Mouse (Mus musculus) right cerebral cortex, adult 2 months (tissue): ENCODE data around the gene Lbx1.
A peak's percentile ranks its signal among the peaks of the same experiment; 100 is the strongest.

Source experiments
- DNase-seq, 2 experiments: peaks; one replicate each; pipeline ENCODE4 v3.0.0; 2021 to 2022; ENCODE audit warnings: low spot score in 2 of 2

Lbx1 gene

DNA sequence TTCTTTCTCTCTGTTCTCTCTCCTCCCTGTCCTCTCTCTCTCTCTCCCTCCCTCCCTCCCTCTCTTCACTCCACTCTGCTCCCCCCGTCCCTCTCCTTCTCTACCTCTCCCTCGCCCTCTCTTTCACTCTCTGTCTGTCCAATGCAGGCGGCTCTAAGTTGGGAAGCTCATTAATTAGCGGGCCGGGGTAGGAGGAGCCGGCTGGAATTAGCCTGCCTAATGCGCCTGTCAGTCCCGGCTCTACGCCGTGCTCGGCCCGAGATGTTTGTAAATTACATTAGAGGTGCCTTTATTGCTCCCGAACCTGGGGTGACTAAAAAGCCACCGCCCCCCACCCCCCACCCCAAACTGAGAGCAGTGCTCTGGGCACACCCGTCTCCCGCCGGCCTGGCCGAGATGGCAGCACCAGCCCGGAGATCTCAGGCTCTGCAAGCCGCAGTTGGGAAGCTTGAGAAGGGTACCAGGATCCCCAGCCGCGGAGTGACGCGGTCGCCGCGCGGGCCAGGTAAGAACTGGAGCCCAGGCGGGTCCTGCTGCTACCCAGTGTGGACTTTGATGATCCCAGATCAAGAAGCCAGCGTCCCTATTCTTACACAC is at the start of gene Lbx1:
Gene Lbx1 (minus strand): TSS at position 47 of the 597 bp plus-strand sequence.
- no peak for DNase-seq

DNA sequence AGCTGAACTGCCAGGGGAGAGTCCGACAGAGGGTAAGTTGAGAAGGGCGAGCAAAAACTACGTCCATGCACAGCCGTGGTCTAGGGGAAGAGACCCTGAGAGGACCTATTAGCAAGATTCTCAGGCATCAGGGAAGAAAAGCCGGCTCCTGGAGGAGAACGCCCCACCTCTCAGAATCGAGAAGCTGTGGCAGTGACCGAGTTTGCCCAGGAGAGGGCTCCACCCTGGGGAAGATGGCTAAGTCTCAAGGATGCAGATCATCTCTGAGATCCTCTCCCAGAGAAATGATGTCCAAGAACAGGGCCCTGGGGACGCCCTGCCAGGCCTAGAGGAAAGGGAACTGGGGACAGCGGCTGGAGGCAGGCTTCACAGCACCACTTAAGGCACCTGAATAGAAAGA is 47.7 kb upstream of the Lbx1 start:
- DNase-seq = peak; percentile 61 to 81

DNA sequence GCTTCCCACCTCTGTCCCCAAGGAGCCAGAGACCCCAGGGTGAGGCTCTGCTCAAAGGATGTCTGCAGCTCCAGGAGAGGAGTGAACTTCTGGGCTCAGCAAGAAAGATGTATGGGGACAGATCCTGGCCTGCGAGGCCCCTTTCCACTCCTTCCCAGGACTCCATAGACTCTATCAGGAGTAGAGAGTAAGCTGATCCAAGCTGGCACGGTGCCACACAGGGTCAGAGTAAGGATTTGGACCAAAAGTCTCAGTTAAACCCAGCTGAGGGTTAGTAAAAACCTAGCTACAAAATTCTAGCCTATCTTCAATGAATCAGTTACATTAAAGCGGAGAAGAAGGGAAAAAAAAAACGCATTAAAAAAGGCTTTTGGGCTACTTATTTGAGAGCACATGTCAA is 40.6 kb upstream of the Lbx1 start:
- no peak for DNase-seq

DNA sequence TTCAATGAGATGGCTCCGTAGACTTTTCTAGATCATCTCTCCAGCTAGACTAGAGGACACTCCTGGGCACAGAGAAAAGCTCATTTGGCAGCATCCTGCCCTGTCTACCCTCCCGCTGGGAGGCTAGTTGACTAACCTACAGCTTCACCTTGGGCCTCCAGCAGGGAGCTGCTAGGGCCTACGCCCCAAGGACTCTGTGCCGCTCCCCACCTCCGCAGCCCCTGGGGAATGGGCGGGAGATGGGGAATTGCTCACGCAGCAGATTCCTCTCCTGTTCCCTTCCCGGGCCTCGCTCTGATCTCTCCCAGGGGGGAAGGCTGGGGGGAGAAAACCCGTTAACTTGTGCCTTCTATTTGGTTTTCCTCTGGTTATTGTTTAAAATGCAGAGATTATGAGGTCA is 36.4 kb upstream of the Lbx1 start:
- no peak for DNase-seq

DNA sequence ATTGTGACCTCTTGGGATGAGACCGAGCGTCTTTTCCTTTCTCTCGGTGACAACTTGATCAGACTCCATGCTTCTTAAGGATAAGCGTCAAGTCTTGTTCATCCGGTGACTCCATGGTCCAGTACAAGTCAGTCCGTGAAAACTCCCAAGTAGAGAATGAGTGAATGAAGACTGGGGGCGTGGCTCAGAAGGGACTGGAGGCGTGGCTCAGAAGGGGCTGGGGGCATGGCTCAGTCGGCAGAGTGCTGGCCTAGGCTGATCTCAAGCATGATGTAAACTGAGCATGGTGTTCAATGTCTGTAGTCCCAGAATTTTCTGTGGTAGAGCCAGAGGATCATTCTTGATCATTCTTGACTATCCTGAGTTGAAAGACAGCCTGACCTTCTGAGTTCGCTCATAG is 27.4 kb upstream of the Lbx1 start:
- DNase-seq = no peak

DNA sequence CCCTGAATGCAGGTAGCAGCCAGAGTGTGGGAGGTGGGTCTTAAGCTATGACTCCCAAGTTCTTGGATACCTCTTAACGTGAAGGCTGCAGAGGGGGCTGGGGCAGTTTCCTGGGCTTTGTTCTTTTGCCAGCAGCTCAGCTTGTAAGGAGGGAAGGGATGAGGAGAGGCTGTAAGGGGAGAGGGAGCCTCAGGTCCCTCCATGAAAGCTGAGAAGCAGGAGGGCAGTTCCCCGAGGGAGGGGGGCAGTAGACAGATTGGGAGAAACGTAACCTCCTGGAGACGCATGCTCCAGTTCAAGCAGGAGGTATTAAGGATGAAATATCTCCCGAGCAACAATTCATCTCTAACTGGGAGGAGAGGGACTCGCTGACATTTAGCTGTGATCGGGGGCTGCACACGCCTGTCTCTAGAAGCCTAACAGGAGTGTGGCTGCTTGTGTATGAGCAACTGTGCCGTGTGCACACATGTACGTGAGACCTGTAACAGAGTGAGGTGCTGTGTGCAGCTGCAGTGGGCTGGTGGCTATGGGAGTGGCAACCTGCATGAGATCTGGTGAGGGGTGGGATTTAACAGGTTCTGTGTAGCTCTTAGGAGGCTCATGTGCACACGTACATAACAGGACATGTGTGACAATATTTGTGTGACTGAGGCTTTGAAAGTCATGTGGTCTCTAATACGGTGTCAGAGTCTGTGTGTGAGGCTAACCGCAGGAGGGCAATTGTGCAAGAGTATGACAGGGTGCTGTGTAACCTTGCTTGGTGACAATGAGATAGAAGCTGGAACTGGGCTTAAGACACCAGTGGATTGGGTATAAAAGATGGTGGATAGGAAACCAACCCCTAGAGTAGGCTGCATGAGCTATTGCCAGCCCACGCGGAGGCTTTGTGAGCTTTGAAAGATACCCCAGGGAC is 22.1 kb upstream of the Lbx1 start:
- DNase-seq = no peak

DNA sequence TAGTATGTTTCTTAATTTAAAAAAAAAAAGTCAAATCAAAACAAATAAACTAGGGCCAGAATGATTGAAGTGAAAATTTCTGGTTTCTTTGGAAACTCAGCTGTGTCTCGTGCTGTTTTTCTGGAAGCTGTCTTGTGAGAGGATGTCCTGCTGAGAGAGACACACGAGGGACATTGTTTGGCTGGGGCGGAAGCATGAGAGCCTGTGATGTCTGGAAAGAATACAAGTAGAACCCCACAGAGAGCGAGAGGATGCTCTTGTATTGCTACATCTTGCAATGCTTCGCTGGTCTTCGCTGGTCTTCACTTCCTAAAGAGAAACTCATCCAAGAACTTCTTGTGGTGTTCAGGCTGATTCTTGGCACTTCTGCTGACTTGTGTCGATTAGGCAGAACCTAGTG is 19.2 kb upstream of the Lbx1 start:
- no peak for DNase-seq

DNA sequence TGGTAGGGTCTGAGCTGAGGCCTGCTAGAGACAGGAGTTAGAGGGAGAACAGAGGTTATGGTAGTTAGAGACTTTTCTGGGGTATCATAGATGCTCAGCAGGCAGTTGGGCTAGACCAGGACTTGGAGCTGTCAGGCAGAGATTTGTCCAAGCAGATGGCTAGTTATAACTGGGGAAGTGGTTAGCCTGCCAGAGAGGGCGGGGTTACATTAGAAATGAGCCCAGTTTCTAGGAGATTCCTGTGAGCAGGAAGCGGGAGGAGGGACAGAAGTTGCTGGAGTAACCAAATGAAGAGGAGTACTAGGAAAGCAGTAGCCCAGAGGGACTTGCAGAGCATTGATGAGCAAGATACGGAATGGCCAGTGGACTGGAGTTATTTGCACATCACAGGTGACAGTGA is 16.8 kb upstream of the Lbx1 start:
- DNase-seq = no peak

DNA sequence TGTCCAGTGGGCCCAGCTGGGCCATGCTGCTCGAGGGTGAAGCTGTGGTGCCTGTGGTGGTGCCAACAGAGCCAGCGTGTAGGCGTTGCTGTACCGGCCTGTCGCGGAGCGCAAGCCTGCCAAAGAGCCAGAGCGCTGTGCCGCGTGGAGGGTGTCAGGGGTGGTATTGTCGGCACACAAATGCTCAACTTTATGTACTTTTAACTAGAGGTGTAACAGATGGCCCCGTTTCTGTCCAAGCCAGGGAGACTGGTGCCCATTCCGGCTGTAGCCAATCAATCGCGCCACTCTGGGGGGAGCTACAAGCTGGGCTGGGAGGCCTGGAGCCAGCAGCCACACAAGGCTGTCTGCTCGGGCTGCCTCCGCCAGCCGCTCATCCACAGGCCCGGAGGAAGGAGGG is 13.1 kb upstream of the Lbx1 start:
- DNase-seq = no peak

DNA sequence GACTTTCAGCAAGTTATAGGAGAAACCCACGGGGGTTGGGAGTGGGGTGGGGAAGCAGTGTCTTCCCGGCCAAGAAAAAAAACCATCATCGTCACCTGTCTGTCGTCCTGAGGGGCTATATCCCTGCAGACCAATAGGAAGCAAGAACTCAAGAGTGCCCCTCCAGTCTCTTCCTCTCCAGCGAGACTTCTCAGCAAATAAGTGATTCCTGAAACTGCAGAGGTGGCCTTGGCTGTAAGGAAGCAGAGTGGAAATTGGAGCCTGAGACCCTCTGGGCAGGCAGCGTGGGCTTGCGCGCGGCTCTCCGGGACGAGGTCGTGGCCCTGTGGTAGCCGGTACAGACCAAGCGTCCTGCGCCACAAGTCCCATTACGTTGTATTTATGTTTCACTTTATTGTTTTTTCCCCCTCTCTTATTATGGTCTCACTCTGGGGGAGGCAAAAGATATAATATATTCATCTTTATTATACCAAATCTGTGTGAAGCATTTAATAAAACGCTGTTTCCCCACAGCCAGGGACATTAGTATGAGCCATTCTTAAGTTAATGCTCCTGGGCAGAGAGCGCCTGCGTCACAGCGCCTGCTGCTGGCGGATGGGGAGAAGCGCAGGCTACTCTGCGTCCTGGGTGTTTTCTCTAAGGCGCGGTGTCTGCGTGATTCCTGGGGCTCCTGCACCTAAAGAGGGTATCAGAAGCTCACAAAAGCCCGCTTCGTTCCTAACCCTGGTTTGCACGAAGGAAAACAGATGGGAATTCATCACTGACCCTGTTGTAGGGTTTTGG is 8.5 kb upstream of the Lbx1 start:
- DNase-seq = no peak

DNA sequence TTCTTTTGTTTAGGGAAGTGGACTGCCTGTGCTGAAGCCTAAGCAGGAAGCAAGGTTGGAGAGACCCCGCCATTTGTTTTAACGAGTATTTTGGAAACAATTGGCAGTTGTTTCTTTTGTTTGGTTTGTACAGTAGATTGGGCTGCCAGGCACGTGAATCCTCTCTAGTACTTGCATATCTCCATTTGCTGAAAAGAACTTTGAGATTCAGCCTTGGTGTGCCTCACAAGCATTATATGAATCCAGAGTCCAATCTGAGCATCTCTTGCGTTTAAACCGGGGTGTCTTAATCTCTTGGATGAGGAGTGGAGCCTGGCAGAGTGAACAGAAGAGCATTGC is 7.6 kb upstream of the Lbx1 start:
- no peak for DNase-seq

DNA sequence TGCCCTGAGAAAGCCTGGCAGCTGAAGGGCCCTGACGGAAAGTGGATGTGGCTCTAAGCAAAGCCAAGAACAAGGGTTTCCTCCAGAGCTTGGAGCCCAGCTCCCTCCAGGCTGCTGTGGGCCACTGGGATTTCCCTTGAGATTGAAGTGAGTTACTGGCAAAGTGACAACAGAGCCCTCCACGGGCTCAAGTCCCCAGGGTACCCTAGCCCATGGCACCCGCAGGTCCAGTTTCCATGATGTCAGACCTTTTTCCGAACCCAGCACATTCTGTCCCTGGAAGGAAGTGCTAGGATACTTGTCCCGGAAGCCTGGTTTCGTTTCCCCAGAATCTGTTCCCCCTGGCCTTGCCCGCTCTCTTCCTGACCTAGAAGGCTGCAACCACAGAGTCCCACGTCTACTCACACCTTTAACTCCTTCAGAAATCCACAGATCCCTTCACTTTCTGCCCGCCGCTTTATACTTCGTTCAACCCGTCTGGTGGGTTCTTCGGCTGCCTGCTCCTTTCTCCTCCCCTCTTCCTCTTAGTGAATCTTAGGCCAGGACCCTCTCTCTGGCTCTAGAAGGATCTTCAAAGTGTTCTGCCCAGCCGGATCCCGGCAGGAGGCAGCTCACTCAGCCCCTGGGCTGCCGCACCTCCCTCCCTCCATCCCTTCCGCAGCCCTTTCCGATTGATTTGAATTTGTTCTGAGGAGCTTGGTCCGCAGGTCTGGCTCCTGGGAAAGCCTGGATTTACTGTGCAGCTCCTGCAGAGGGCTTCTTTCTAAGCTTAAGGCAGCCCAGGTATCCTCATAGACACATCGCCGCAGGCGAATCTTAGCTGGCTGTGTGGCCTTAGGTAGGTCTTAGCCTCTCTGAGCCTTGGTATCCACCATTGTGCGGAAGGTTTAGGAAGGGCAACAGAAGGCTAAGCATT is 7.0 kb upstream of the Lbx1 start:
- no peak for DNase-seq

DNA sequence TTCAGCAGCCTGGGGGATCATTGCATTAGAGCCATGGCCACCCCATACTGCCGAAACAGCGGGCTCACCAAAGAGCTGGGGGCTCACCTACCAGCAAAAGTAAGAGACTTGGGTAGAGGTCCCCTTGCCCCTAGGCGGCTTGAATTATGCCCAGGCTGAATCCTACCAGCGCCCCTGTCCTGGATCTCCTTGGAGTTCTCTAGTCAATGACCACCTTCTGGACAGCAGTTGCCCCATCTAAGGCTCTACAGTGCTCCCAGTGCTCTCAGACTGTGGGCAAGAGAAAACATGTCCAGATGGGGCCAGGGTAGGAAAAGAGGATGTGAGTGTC is 6.4 kb upstream of the Lbx1 start:
- no peak for DNase-seq

DNA sequence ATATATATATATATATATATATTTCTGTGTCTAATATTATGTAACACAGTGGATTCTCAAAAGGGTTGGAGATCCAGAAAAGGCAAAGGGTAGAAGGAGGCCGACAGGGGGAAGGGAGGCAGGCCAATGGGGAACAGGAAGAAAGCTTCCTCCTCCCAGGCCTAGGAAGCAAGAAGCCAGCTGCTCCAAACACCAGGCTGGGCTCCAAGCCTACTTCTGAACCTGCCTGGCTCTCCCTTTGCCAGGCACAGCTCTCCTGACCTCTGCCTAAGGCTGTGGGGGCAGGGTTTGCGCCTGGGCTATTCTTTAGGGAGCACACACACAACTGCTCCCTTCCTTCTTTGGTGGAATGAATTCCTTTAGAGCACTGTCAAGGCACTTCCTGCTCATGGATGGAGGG is 4.4 kb upstream of the Lbx1 start:
- DNase-seq = no peak

DNA sequence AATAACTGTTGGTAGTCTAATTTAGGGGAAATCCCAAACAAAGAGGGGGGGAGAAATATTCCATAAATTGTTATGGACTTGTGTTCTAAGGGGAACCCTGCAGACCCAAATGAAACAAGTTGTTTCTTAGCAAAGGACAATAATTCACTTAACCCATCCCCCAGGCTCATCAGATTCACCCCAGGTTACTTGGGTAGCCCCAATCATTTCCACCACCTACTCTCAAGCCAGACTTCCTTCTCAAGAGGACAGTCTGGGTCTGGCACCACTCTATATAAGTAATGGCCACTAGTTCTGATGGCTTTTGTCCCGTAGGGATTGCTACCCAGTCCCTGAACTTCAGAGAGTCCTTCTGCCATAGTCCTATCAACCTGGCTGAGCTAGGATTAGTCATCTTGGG is 3.6 kb upstream of the Lbx1 start:
- DNase-seq = no peak

DNA sequence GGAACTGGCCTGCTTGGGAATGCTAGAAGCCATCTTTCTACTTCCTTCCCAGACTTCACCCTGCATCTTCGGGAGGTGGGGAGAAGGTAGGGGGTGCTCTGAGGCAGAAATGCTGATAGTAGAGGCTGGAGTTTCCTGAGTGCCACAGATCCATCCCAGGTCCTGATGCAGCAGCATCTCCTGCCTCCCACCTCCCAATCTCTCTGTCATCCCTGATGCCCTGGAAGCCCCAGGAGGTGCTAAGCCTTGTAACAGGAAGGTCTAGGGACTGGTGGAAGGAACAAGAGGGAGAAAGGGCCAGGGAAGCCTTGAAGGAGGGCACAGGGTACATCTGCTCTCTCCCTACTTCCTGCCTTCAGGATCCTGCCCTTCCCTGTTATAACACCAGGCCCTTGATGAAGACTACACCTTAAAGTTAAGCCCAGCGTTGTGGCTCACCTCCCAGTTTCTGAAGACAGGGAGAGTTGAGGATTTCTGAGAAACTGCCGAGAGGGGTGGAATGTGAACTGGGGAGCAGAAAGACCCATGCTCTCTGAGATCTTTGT is 2.1 kb upstream of the Lbx1 start:
- no peak for DNase-seq

DNA sequence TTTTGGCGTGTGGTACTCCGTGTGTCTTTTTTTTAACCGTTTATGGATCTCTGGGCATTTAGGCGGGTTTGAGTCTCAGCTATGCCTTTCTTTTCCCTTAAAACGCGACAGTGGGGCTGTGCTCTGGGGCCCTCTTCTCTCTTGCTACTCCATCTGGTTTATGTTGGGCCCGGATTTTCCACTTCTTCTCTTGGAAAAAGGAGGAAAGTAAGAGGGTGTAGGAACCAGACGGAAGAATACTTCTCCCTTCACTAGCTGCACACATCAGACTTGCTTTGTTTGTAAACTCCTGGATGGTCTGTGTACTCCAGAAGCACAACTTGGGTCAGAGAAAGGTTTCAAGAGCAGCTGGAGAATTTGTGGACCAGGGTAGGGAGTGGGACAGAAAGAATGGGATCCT is 1.5 kb upstream of the Lbx1 start:
- no peak for DNase-seq

DNA sequence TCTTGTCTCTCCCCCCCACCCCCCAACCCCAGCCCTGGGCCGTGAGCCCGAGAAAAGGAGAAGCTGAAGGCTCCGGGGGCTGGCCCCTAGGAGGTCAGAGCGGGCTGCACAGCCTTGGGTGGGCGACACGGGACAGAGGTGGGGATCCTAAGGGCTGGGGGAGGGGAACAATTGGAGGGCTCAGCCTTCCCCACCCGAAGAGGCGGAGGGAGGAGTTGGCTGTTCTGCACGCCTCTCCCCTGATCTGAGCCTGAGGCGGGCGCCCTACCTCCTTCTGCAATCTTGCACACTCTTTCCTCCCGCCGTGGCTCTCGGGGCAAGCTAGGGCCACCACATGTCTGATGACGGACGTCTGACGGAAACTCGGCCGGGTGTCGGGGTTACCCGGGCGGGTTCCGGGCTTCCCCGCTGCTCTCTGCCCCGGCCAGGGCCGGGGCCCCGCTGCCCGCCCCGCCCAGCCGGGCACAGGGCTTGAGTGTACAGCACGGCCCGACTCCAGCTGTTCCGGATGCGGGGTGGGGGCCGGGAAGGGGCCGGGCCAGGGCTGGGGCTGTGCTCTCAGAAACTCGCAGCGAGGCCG is 841 bp upstream of the Lbx1 start:
- DNase-seq = no peak

DNA sequence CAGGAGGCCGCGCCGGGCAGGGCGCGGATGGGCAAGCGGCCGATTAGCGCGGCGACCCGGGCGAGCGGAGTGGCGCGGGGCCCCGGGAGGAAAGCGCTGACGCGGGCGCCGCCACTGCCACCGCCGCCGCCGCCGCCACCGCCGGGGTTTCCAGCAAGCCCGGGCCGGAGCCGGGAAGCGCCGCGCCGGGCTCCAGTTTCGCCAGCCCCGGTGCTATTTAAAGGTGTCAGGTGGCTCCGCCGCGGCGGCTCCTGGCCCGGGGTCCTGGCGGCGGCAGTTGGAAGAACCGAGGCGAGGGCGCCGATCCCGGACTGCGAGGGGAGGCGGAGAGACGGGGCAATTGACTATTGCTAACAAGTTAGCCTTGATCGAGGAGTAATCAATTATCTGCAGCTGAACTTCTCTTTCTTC is 276 bp downstream of the Lbx1 start:
- no peak for DNase-seq

DNA sequence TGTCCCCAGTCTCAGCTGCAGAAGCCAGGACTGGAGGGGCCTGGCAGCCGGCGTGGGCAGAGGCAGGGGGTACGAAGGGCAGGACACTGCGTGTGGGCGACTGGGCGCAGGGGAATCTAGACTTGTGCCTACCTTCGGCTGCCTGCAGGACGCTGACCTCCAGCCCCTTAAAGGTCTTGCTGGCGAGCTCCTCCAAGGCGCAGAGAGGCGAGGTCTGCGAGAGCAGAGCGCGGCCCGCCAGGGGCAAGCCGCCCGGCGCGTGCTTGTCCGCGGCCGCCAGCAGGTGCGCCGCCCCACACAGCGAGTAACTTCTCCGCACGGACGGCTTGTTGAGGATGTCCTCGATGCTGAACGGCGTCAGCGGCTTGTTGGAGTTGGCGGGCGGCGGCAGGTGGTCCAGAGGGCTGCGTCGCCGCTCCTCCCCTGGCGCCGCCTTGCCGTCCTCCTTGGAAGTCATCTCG is 811 bp downstream of the Lbx1 start:
- DNase-seq = no peak

DNA sequence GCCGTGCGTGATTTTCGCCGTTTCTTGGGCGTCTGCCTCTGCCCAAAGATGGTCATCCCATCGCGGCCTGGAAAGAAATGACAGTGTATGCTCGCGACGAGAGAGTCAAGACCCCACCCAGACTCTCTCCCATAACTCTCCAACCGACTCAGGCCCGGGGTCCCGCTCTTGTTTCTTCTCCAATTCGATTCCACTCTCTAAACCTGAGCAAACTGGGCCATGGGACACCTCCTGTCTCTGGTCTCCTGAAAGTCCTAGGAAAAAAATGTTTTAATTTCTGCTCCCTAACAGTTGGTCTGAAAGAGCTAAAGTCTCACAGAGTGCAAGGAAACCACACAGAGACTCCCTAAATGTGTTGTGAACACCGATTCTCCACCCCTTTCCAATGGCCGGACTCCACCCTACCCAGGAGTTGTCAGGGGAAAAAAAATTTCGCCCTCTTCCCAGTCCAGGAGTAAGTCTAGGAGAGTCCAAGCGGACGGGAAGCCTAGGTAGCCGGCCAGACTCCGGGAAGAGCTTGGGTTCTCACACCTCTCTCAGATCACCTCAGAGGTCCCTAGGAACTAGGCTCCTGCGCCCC is 1.3 kb downstream of the Lbx1 start:
- DNase-seq = no peak
